Mouse (Mus musculus): ENCODE measurements around the gene Sytl2. TPM values are rescaled to one million over a fixed set of nuclear protein-coding genes. Genes with fewer than 3 reads are reported as not detected.

The Sytl2 gene
- polyA plus RNA-seq (2015; fragmentation: Nextera tagmentation; extraction: Ambion mirVana) = 6.1 and 9.1 TPM in 2 replicates

DNA sequence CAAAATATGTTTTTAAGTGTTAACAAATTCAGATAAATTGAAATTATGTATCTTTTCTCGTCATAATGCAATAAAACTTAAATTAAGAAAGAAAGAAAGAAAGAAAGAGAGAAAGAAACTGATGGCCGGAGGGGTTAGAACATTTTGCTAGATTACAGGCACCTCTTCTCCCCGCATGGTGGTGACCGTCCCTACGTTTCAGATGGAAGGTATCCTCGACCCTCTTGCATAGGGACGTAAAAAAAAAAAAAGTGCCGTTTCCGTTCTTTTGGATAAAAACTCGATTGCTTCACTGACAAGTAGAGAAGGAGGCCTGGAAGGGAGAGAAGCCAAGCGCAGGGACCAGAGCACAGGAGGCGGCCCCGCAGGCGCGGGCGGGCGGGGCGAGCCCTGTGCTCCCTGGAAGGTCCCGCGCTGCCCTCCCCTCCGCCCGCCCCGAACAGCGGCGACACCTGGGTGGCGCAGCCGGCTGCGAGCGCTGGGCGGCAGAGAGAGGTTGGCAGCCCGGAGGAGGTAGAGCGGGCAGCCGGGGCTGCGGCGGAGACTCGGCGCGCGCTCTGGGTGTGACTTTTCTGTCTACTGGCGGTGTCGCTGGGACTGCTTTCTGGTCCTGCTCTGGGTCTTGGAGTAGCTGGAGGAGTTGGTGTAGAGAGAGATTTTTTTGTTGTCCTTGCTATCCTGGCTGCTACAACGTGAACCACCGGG is at the start of gene Sytl2:
TSS of gene Sytl2 (plus strand) at position 311 of the 705 bp plus-strand sequence.
- no peaks in the 10 kb centered on the region for H3K9me3 ChIP-seq
- peak within 1 kb of the TSS; percentile 59 for H3K4me3 ChIP-seq
- H3K9ac ChIP-seq = peak within 1 kb of the TSS; percentile 75
- peaks cover 13% of the 10 kb centered on the region for H3K4me1 ChIP-seq (replicated peaks)
- ATAC-seq (ENCODE audit: low read depth) = peak; percentile 87
- 2% methylated on average over 32 of the region's 43 CpGs for WGBS
- no peak within 1 kb of the TSS for H3K27ac ChIP-seq (replicated peaks)
- H3K27me3 ChIP-seq = peaks cover 50% of the 10 kb centered on the region
- H3K4me2 ChIP-seq = peak within 1 kb of the TSS; percentile 98
- no peaks in the 10 kb centered on the region for H3K36me3 ChIP-seq

DNA sequence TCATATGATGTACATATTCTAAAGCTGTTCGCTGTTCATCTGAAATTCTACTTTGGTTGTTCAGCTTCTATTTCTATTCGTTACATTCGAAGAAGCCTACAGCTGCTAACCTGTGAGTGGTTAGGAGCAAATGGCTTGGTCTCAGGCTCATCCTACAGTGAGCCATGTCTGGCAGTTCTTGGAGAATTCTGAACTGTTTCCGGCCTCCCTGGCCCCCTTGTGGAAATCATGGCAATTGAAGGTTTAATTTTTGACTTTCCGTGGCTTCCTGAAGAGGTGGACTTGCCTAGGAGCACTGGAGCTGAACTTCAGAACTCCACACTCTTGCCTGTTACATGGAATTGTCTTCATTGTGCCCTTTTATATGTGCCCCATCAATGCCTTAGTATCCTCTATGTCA is 49.1 kb upstream of the Sytl2 start:
- Histone ChIP-seq H3K9ac (no peak overlapping the region), H3K36me3 (no peaks in the 10 kb centered on the region), H3K4me2 (no peak overlapping the region), H3K9me3 (no peaks in the 10 kb centered on the region), H3K27me3 (no peaks in the 10 kb centered on the region), H3K4me3 (no peak overlapping the region), H3K27ac (replicated peaks) (no peak overlapping the region), H3K4me1 (replicated peaks) (no peaks in the 10 kb centered on the region)
- ATAC-seq (ENCODE audit: low read depth) = no peak
- 78% methylated on average over 5 of the region's 5 CpGs for WGBS

DNA sequence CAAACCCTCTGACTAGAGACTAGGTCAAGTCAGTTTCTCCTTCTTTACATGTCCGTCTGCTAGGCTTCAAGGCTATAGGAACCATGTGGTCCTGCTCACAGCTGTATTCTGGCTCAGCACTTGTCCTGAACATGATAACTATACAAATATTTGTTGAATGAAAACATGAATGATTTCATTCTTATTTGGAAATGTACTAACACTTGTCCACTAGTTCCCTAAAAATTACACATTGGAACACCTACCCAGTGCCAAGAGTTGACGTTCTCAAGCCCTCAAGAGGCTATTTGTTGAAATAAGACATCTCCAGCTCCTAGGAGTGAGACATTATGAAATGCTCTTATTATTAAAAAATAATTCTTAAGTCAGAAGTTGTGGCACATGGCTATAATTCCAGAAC is 43.4 kb upstream of the Sytl2 start:
- H3K4me2 ChIP-seq = no peak overlapping the region
- H3K4me3 ChIP-seq = no peak overlapping the region
- 93% methylated on average over 2 of the region's 2 CpGs for WGBS
- H3K9me3 ChIP-seq = no peaks in the 10 kb centered on the region
- no peak overlapping the region for H3K27ac ChIP-seq (replicated peaks)
- no peaks in the 10 kb centered on the region for H3K27me3 ChIP-seq
- peaks cover 19% of the 10 kb centered on the region for H3K4me1 ChIP-seq (replicated peaks)
- no peak for ATAC-seq (ENCODE audit: low read depth)
- no peaks in the 10 kb centered on the region for H3K36me3 ChIP-seq
- H3K9ac ChIP-seq = no peak overlapping the region

DNA sequence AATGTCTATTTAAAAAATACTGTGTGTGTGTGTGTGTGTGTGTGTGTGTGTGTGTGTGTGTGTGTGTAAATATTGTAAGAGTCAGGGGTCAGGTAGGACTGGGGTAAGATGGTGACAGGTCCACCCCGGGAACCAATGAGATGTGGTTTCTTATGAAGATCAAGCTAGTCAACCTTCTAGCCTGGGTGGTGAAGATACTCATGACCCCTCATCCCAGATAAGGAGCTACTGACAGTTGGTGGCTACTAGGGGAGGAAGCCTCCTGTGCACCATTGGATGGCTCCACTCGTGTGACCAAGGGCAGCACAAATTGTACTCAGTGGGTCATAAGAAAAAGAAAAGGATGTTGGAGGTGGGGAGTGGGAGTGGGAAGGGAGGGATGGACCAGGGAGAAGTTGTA is 42.2 kb upstream of the Sytl2 start:
- no peak for ATAC-seq (ENCODE audit: low read depth)
- H3K27ac ChIP-seq (replicated peaks) = no peak overlapping the region
- 81% methylated on average over 2 of the region's 2 CpGs for WGBS
- H3K36me3 ChIP-seq = no peaks in the 10 kb centered on the region
- H3K27me3 ChIP-seq = no peaks in the 10 kb centered on the region
- H3K9ac ChIP-seq = no peak overlapping the region
- H3K9me3 ChIP-seq = no peaks in the 10 kb centered on the region
- H3K4me1 ChIP-seq (replicated peaks) = peaks cover 19% of the 10 kb centered on the region
- no peak overlapping the region for H3K4me2 ChIP-seq
- H3K4me3 ChIP-seq = no peak overlapping the region

DNA sequence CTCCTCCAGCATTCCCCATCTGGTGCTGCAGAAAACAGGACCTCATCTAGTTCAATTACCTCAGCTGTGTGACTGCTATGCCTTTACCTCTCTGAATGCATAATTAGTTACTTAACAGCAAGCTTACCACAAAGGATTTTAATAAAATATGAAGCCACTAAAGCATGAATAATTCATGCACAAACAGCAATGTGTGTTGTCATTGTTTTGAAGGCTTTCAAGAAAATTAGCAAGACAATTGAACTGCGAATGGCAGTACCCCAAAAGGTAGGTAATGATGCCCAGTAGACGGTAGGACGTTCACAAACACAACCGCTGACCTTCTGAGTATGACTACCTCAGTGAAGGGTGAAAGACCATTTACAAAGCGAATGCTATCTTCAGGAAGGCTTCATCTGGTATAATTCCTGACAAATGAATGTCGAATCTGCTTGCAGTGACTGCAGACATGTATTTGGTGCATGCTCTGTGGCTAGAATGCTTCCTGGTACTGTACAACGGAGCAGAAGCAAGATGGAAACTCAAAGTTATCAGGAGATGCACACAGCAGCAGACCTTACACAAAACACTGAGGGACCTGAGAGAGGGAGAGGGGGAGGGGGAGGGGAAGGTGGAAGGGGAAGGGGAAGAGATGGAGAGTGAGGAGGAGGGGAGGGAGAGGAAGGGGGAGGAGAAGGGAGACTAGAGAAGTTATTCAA is 40.0 kb upstream of the Sytl2 start:
- Histone ChIP-seq H3K4me2 (peak overlapping the region; percentile 37), H3K9ac (peak overlapping the region; percentile 34; the same call in 1 of the 2 replicates), H3K27me3 (no peaks in the 10 kb centered on the region), H3K4me3 (no peak overlapping the region), H3K4me1 (replicated peaks) (peaks cover 26% of the 10 kb centered on the region), H3K27ac (replicated peaks) (peak overlapping the region; percentile 82), H3K9me3 (no peaks in the 10 kb centered on the region), H3K36me3 (no peaks in the 10 kb centered on the region)
- ATAC-seq (ENCODE audit: low read depth) = peak; percentile 74
- 15% methylated on average over 7 of the region's 7 CpGs for WGBS

DNA sequence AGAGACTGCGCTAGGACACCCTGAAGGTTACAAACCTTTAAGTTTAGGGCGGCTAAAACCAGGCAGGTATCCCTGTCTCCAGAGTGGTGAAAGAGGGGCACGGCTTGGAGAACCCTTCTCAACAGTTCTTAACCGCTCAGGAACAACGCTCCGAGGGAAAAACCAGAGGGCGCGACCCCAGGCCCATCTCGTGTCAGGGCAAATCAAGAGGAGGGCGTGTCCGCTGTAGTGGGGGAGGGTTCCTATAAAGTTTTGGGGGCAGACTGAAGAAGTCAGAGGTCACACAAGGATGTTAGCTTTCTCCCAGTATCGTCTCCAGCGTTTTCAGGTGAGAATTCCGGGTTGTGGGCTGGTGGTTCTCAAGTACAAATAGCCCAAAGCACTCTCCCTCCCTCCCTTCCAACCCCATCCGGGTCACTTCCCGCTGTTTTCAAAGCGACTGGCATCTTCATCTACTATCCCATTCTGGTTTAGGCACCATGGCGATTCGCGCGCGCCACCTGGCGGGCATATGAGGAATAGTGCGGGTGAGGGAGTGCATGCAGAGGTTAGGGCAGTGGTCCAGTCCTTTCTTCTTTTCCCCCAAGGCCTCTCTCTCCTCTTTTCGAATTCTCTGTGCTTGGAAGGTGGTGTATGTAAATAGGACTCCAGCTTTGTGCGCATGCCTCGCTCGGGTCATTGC is 36.6 kb upstream of the Sytl2 start, which contains the start of gene Ccdc83:
TSS of gene Ccdc83 (minus strand) at position 489 of the 682 bp plus-strand sequence.
- Histone ChIP-seq H3K27ac (replicated peaks) (no peak within 1 kb of the TSS), H3K4me2 (peak within 1 kb of the TSS; percentile 51), H3K27me3 (no peaks in the 10 kb centered on the region), H3K4me1 (replicated peaks) (peaks cover 26% of the 10 kb centered on the region), H3K9me3 (no peaks in the 10 kb centered on the region), H3K4me3 (peak within 1 kb of the TSS; percentile 19), H3K9ac (peak within 1 kb of the TSS; percentile 41; the same call in 1 of the 2 replicates), H3K36me3 (no peaks in the 10 kb centered on the region)
- WGBS = 6% methylated on average over 28 of the region's 28 CpGs
- ATAC-seq (ENCODE audit: low read depth) = peak; percentile 88

DNA sequence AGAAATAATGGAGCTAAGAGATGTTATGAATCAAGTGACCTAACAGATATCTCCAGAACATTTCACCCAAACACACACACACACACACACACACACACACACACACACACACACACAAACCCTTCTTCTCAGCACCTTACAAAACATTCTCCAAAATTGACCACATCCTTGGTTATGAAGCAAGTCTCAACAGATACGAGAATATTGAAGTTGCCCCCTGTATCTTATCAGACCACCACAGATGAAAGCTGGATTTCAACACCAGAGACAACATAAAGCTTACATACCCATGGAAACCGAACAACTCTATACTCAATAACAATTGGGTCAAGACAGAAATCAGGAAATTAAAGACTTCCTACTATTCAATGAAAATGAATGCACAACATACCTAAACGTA is 31.9 kb upstream of the Sytl2 start:
- no peak for ATAC-seq (ENCODE audit: low read depth)
- WGBS = 84% methylated on average over 3 of the region's 3 CpGs

DNA sequence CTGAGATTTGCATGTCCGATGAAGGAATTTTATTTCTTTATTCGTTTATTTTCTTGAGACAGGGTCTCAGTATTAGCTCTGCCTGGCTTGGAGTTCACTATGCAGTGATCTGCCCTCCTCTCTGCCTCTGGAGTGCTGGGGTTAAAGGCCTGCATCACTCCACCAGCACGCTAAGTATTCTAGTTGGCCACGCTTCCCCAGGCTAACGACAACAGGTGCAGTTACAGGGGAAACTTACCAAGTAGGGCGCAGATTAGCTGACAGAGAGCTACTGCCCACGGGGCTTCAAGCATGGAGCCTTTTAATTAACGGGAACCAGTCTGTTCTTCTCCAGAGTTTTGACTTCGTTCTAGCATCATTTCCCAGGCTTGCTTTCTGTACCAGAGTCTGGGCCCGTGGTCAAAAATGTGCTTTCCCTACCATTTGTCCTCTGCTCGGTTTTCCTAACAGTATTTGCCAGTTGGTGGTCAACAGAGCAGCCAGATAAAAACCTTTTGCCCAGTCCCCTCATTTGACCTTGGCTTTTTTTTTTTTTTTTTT is 27.4 kb upstream of the Sytl2 start:
- WGBS = 70% methylated on average over 11 of the region's 11 CpGs
- Histone ChIP-seq H3K4me3 (no peak overlapping the region), H3K36me3 (no peaks in the 10 kb centered on the region), H3K9me3 (no peaks in the 10 kb centered on the region), H3K27ac (replicated peaks) (no peak overlapping the region), H3K9ac (no peak overlapping the region), H3K4me2 (no peak overlapping the region), H3K4me1 (replicated peaks) (no peaks in the 10 kb centered on the region), H3K27me3 (no peaks in the 10 kb centered on the region)
- ATAC-seq (ENCODE audit: low read depth) = no peak

More for the DNA sequence above, 31.9 kb upstream of the Sytl2 start:
- Histone ChIP-seq H3K9ac (no peak overlapping the region), H3K4me3 (no peak overlapping the region), H3K4me1 (replicated peaks) (peaks cover 6% of the 10 kb centered on the region), H3K27ac (replicated peaks) (no peak overlapping the region), H3K27me3 (no peaks in the 10 kb centered on the region), H3K9me3 (no peaks in the 10 kb centered on the region), H3K4me2 (no peak overlapping the region), H3K36me3 (no peaks in the 10 kb centered on the region)

DNA sequence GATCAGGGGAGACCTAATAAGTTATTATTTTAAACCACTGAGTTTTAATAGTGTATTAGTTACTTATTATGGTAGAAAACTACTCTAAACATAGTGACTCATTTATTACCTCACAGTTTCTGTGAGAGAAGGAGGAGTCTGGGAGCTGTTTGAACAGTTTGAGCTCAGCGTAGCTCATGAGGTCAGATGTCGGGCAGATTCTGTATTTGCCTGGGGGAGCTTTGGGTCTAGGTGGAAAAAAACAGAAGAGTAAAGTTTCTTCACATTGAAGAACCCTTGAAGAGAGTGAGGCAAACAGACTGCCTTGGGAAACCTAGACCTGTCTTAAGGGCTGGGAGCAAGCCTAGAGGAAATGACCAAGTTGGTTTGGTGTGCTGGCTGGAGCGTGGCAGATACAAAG is 24.8 kb upstream of the Sytl2 start:
- H3K4me1 ChIP-seq (replicated peaks) = no peaks in the 10 kb centered on the region
- no peak overlapping the region for H3K9ac ChIP-seq
- H3K4me2 ChIP-seq = no peak overlapping the region
- no peaks in the 10 kb centered on the region for H3K27me3 ChIP-seq
- no peaks in the 10 kb centered on the region for H3K9me3 ChIP-seq
- no peak overlapping the region for H3K4me3 ChIP-seq
- H3K27ac ChIP-seq (replicated peaks) = no peak overlapping the region
- H3K36me3 ChIP-seq = no peaks in the 10 kb centered on the region
- no peak for ATAC-seq (ENCODE audit: low read depth)
- 76% methylated on average over 3 of the region's 3 CpGs for WGBS

DNA sequence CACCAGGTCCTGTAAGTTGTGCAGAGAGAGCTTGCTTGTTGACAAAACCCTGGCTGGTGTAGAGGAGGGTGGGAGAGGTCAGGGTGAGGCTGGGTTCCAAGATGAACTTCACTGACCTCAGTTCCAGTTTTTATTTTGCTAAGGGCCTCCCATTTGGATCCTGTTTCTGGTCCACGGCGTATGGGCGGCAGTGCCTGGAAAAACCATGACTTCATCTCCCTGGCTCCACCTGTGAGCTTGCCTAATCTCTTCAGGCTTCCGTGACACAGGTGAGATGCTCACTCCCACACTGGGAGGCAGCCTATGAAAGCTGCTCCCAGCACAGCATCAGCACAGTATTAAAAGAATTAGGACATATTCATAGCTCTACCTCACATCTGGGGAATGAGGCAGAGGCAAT is 24.3 kb upstream of the Sytl2 start:
- Histone ChIP-seq H3K4me3 (no peak overlapping the region), H3K9ac (no peak overlapping the region), H3K27ac (replicated peaks) (no peak overlapping the region), H3K36me3 (no peaks in the 10 kb centered on the region), H3K4me2 (no peak overlapping the region), H3K4me1 (replicated peaks) (no peaks in the 10 kb centered on the region), H3K9me3 (no peaks in the 10 kb centered on the region), H3K27me3 (no peaks in the 10 kb centered on the region)
- whole genome bisulfite sequencing = 80% methylated on average over 4 of the region's 4 CpGs
- ATAC-seq (ENCODE audit: low read depth) = no peak

DNA sequence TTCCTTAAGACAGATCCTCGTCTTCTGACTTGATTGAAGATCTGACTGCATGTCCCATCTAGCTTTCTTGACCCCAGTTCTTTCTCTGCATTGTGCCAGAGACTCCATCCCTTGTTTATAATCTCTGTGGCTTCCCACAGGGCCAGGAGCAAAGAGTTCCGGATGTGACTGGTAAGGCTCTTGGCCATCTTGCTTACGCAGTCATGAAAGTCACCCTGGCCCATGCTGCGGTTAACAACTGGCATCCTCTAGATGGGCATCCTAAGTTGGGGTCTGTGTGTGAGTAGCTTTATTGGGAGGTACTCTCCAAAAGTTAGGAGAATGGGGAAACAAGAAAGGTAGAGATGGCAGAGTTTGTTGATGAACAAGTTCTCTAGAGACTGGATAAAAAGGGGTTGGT is 22.9 kb upstream of the Sytl2 start:
- Histone ChIP-seq H3K9ac (no peak overlapping the region), H3K4me3 (no peak overlapping the region), H3K4me1 (replicated peaks) (no peaks in the 10 kb centered on the region), H3K27me3 (no peaks in the 10 kb centered on the region), H3K36me3 (no peaks in the 10 kb centered on the region), H3K9me3 (no peaks in the 10 kb centered on the region), H3K27ac (replicated peaks) (no peak overlapping the region), H3K4me2 (no peak overlapping the region)
- ATAC-seq (ENCODE audit: low read depth) = no peak
- WGBS = 90% methylated on average over 4 of the region's 4 CpGs

DNA sequence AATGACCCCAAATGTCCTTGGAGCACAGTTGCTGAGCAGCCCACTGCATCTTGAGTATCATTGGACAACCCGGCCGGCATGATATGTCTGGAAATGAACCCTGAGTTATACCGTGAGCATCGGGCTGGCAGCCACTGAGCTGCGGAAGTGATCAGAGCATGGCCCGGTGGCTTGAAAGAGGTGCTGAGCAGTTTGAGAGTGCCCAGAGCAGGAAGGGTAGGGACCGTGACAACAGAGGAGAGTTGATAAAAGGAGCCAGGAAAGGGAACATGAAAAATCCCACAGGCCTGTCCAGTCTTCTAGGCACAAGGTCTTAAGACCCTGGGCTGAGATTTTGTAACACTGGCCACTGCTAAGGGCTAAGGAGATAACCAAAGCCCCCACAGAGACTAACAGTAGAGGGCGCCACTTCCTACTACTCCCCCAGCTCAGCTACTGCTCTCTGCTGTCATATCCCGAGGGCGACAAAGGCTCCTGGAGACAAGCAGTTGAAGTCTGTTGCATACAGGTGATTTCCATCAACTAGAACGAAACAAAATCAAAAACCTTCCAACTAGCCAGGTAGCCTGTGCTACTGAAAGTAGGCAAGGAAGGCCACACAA is 21.7 kb upstream of the Sytl2 start:
- H3K9me3 ChIP-seq = no peaks in the 10 kb centered on the region
- WGBS = 69% methylated on average over 11 of the region's 11 CpGs
- H3K4me1 ChIP-seq (replicated peaks) = no peaks in the 10 kb centered on the region
- no peak overlapping the region for H3K4me3 ChIP-seq
- H3K4me2 ChIP-seq = no peak overlapping the region
- H3K9ac ChIP-seq = no peak overlapping the region
- no peaks in the 10 kb centered on the region for H3K27me3 ChIP-seq
- ATAC-seq (ENCODE audit: low read depth) = no peak; the same call in 1 of the 2 replicates
- H3K36me3 ChIP-seq = no peaks in the 10 kb centered on the region
- H3K27ac ChIP-seq (replicated peaks) = no peak overlapping the region

Data from neural tube, embryonic 13.5 days (tissue).